ENCODE assay signal across 24 mouse cellular contexts in the genomic region with DNA sequence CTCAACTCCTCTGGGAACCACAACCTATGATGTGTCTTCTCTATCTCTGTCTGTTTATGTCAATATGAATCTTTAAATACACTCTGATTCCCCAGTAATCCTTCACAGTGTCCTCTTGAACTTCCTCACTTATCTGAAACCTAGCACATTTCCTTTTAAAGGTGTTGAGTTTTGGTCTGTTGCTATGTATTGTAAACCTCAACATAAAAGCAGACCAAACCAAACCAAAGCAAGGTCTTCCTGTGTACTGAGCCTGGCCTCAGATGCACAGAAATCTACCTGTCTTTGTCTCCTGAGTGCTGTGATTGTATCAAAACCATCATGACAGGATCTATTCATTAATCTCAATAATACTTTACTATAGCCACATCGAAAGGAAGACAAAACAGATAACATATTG. TPM values are rescaled to one million over a fixed set of nuclear protein-coding genes. Genes with fewer than 3 reads are reported as not detected.
DNase-seq lines count a peak whose midpoint lies in the region; ATAC-seq and TF ChIP-seq lines count a peak whose summit lies in the region.
"Had no signal": no experiment of that assay in that cellular context is flagged by ENCODE, and none has a peak within 500 bp of the region (broad histone marks: within the 10 kb centered on the region; RNA-seq: fewer than 3 reads in every experiment).

No protein-coding gene starts in this region.

- no peak for TF ChIP-seq CTCF in spleen, adult 2 months (IDR thresholded peaks at IDR 0.05; ENCODE audit: extremely low read depth, insufficient read depth, insufficient read length, insufficient replicate concordance)
- no peak for TF ChIP-seq CTCF in small intestine, adult 2 months (IDR thresholded peaks at IDR 0.05; ENCODE audit: extremely low read depth, insufficient read length, insufficient replicate concordance, low read depth, low read length)

- peaks cover 34% of the 10 kb centered on the region for H3K4me1 ChIP-seq in spleen, adult 2 months (ENCODE audit: control insufficient read depth, insufficient read depth, insufficient read length)
- peaks cover 2% of the 10 kb centered on the region; the same call in 1 of the 2 replicates for H3K4me1 ChIP-seq in small intestine, adult 2 months (ENCODE audit: control insufficient read depth, insufficient read depth, insufficient read length, low read length)
- H3K4me1 ChIP-seq: embryonic facial prominence, embryonic 10.5 days; hindbrain, embryonic 12.5 days had no signal

- H3K36me3 ChIP-seq in spleen, adult 2 months (ENCODE audit: control insufficient read depth, insufficient read depth, low read length), result no peaks in the 10 kb centered on the region
- H3K36me3 ChIP-seq in small intestine, adult 2 months (ENCODE audit: control insufficient read depth, insufficient read depth, low read length), result no peaks in the 10 kb centered on the region
- H3K36me3 ChIP-seq: embryonic facial prominence, embryonic 10.5 days; G1E; hindbrain, embryonic 12.5 days had no signal

- no peaks in the 10 kb centered on the region for H3K27me3 ChIP-seq in spleen, adult 2 months (ENCODE audit: control insufficient read depth, insufficient read depth, low read length)
- no peaks in the 10 kb centered on the region for H3K27me3 ChIP-seq in small intestine, adult 2 months (ENCODE audit: control insufficient read depth, insufficient read depth, low read length)
- H3K27me3 ChIP-seq: hindbrain, embryonic 12.5 days had no signal

- H3K27ac ChIP-seq in spleen, adult 2 months (ENCODE audit: insufficient read depth, low read length), result peak overlapping the region; percentile 96
- H3K27ac ChIP-seq in small intestine, adult 2 months (ENCODE audit: insufficient read depth, low read depth, low read length), result peak overlapping the region; percentile 79
- H3K27ac ChIP-seq: embryonic facial prominence, embryonic 10.5 days; hindbrain, embryonic 12.5 days had no signal

- TF ChIP-seq POLR2A in spleen, adult 2 months (IDR thresholded peaks at IDR 0.05; ENCODE audit: low read depth, low read length), result no peak
- no peak for TF ChIP-seq POLR2A in small intestine, adult 2 months (IDR thresholded peaks at IDR 0.05; ENCODE audit: low read depth, low read length)

- WGBS in spleen, adult 2 months, result 78% methylated on average over 1 of the region's 1 CpGs
- 82% methylated on average over 1 of the region's 1 CpGs for WGBS in small intestine, adult 2 months

- peak; percentile 27 for ATAC-seq in inflammation-experienced regulatory T-cells, adult 6 months
- ATAC-seq: forebrain, embryonic 14.5 days; hindbrain, embryonic 16.5 days had no signal

- no peak overlapping the region for H3K4me3 ChIP-seq in spleen, adult 2 months (ENCODE audit: extremely low read depth, insufficient read depth, insufficient read length)
- no peak overlapping the region for H3K4me3 ChIP-seq in small intestine, adult 2 months (ENCODE audit: low read depth, low read length)
- H3K4me3 ChIP-seq: embryonic facial prominence, embryonic 10.5 days; hindbrain, embryonic 12.5 days had no signal

- peak in 1 of 2 experiments; percentile 69 for DNase-seq in spleen, adult 2 months (ENCODE audit: low read depth in 1 of 2, low spot score in 2 of 2)
- no peak for DNase-seq in spleen, postnatal 36 days (ENCODE audit: low spot score in 2 of 2)
- DNase-seq in T-cell, adult 2 months (ENCODE audit: low spot score), result peak; percentile 32
- no peak for DNase-seq in Muller cell, postnatal 12 days (ENCODE audit: inconsistent ontology term)
- no peak for DNase-seq in layer of hippocampus, adult 11-12 months (ENCODE audit: low spot score)
- no peak for DNase-seq in urinary bladder, postnatal 10 days (ENCODE audit: low spot score)
- DNase-seq: adrenal gland, adult 2 months; adrenal gland, postnatal 25 days; cerebellum, adult 2 months; cerebellum, postnatal 10 days; gastrocnemius, postnatal 36 days; heart, adult 11 months; heart, postnatal 10 days; heart, postnatal 4 days had no signal

RNA-seq across cellular contexts. Expression of a gene that starts 2.7 kb away (rescaled TPM):
- 1.7 and 1.8 TPM in 2 replicates for polyA plus RNA-seq in spleen, adult 2 months (2012; rRNA removed)
- polyA plus RNA-seq in inflammation-experienced regulatory T-cells, adult 6 months (2017; shearing (Covaris generic)), result 10 to 100 TPM; 24.5 to 43.4 (median 41.7) TPM
- polyA plus RNA-seq in small intestine, adult 2 months (2012; rRNA removed), result 0.67 and 0.70 TPM in 2 replicates
- polyA plus RNA-seq: C2C12; embryonic facial prominence, embryonic 10.5 days; forebrain, embryonic 14.5 days; G1E had no signal

RNA-seq across cellular contexts. Expression of a gene that starts 24.6 kb away (rescaled TPM):
- 6.2 and 7.5 TPM in 2 replicates for polyA plus RNA-seq in spleen, adult 2 months (2012; rRNA removed)
- 100 to 1,000 TPM; 110 to 206 (median 165) TPM for polyA plus RNA-seq in inflammation-experienced regulatory T-cells, adult 6 months (2017; shearing (Covaris generic))
- 2.8 and 5.9 TPM in 2 replicates for polyA plus RNA-seq in small intestine, adult 2 months (2012; rRNA removed)
- polyA plus RNA-seq: C2C12, G1E had no signal

RNA-seq across cellular contexts. Expression of a gene that starts 38.6 kb away (rescaled TPM):
- polyA plus RNA-seq in spleen, adult 2 months (2012; rRNA removed), result 5.7 and 6.7 TPM in 2 replicates
- 1 to 10 TPM in 2 of 3 experiments, under 1 TPM in 1; 0.57 to 2.0 (median 1.7) TPM for polyA plus RNA-seq in inflammation-experienced regulatory T-cells, adult 6 months (2017; shearing (Covaris generic))
- 0.10 TPM in 1 of 2 replicates, not detected in the other for polyA plus RNA-seq in small intestine, adult 2 months (2012; rRNA removed)
- polyA plus RNA-seq: C2C12; cerebellum, adult 2 months; embryonic facial prominence, embryonic 10.5 days; embryonic facial prominence, embryonic 14.5 days; forebrain, embryonic 14.5 days; heart, embryonic 14.5 days; hindbrain, embryonic 12.5 days; hindbrain, embryonic 16.5 days had no signal

RNA-seq across cellular contexts. Expression of a gene that starts 46.4 kb away (rescaled TPM):
- 13.5 and 14.5 TPM in 2 replicates for polyA plus RNA-seq in spleen, adult 2 months (2012; rRNA removed)
- polyA plus RNA-seq in inflammation-experienced regulatory T-cells, adult 6 months (2017; shearing (Covaris generic)), result 10 to 100 TPM; 50.1 to 60.0 (median 60.0) TPM
- polyA plus RNA-seq in small intestine, adult 2 months (2012; rRNA removed), result 2.1 and 5.8 TPM in 2 replicates
- polyA plus RNA-seq: C2C12 had no signal

Comparison
In these comparisons a context has a peak if more than half of its experiments do, and no peak if none do; other contexts are left out.
1. RNA of a gene that starts 24.6 kb away (polyA plus RNA-seq): 110 to 206 TPM in inflammation-experienced regulatory T-cells, adult 6 months; 6.2 to 7.5 TPM in spleen, adult 2 months and 2.8 to 5.9 TPM in small intestine, adult 2 months; every median in the first group is over 10 times any median in the second.